Mouse (Mus musculus): Measurements from ENCODE around the gene Mpp6.

Mpp6 gene

DNA sequence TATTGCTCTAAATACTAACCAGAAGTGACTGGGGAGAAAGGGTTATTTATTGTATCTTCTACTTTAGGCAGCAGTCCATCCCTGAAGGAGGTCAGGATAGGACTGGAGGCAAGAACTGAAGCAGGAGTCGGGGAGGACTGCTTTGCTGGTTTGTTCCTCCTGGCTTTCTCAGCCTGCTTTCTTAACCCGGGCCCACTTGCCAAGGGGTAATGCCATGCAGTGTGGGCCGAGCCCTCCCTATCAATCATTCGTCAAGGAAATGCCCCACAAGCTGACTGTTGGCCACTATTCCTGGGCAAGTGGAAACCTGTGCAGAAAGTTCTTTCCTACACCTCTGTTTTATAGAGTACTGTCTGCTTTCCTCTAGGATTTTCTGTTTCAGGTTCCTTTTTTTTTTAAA, 39.3 kb downstream of the Mpp6 start:
- DNase-seq (ENCODE audit: low spot score in 2 of 2) = no peak

DNA sequence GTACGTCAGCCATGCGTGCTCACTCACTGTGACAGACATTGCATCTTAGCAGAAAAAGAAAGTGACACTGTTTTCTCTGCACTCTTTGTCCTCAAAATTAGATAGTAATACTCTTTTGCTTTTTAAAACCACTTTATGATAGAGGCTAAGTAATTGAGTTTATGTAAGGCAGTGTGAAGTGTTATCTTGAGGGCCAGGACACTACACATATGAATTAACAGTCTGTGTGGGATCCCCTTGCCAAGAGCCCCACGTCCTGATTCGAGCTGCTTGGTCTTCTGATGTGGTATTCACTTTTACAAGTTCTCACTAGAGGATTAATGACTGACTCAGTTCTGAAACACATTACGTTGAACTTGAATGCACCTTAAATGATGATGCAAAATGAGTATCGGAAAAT, 49.8 kb downstream of the Mpp6 start:
- DNase-seq (ENCODE audit: low spot score in 2 of 2) = no peak

DNA sequence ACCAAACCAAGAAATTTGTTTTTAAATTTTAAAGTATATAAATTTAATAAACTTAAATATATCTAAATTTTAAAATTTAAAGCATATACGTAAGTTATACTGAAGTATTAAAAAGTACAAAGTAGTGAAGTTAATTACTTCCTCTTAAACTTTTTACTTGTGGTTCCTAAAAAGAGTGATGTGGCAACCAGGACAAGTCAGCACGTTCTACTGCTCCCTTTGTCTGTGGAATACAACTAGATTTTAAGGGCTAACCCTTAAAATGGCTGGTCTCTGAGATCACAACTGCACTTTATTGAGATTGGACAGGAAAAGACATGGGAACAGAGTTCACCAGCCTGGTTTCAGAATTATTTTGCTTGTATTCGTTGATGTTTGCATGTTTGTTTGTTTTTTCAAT, 53.0 kb downstream of the Mpp6 start:
- no peak for DNase-seq (ENCODE audit: low spot score in 2 of 2)

DNA sequence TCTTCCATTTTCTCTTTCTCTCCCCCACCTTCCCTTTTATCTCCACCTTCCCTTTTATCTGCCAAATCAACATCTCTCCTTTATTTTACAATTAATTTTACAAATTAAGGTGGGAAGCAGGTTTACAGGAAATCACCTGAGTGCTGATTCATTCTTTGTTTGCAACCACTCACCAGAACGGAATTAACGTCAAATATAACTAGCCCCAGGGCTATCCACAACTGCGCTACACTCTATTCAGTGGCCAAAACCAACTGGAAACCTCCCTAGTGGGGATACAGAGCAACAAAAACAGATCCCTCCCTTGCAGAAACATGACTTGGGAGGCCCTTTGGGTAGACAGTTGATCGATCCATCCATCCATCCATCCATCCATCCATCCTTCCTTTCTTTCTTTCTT, 58.8 kb downstream of the Mpp6 start:
- no peak for DNase-seq (ENCODE audit: low spot score in 2 of 2)

DNA sequence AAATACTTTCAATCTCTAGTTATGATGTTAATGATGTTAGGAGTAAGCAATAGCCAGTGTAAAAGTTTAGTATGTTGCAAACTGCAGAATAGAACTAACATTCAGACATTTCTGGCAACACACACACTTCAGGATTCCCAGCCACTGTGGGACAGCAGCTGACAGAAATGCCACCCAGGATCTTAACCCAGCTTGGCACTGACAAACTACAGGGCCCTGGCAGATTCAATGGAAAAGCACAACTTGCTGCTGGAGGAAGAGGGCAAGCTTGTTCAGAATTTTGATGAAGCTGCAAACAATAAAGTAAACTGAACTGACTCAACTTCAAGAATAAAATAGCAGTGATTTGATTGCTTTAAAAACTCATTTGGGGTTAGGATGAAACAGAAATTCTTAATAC, 59.7 kb downstream of the Mpp6 start:
- DNase-seq (ENCODE audit: low spot score in 2 of 2) = no peak

DNA sequence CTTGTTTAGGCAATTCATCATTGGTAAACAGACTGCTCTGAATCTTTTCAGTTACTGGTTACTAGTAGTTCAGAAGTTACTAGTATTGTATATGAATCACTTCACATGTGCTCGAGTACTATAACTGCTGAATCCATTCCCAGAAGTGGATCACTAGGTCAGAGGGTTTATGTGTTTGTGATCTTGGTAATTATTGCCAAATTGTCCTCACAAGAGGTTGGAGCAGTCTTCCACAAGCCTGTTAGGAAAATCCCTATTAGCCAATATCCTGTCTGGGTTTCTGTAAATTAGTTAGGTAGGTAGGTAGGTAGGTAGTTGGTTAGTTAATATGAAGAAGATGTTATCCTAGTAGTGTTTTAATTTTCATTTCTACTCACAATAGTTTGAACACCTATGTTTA, 65.7 kb downstream of the Mpp6 start:
- no peak for DNase-seq (ENCODE audit: low spot score in 2 of 2)

DNA sequence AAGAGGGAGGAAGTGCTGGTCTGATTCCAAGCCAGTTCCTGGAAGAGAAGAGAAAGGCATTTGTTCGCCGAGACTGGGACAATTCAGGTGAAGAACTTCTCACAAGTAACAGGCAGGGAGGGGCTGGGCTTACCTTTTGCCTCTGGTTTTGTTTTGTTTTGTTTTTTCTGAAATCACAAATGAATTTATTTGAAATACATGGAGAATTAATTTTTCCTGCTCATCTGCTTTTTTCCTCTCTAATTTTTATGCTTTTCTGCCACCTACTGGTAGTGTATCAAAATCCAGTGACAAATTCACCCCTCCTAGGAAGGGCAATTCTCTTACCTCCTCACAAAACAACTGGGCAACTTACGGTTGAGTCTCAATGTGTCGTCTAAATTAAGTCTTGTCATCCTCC, 70.1 kb downstream of the Mpp6 start:
- no peak for DNase-seq (ENCODE audit: low spot score in 2 of 2)

DNA sequence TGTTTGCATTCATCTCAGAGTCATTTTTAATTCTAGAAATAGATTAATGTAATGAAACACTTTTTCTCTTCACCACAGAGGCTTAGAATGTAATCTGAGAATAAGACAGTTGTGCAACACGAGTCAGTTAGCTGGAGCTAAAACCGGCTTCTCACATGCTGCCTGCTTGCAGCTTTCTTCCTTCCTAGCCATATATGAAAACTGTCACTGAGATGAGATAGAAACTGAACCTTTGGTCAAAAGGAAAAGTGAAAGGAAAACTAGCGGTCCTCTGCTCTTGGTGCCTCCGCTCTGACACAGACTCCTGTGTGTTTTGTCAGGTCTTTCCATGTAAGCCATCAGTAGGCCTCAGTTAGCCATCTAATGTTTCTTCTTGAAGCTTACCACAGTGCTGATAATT, 77.9 kb downstream of the Mpp6 start:
- DNase-seq (ENCODE audit: low spot score in 2 of 2) = no peak

DNA sequence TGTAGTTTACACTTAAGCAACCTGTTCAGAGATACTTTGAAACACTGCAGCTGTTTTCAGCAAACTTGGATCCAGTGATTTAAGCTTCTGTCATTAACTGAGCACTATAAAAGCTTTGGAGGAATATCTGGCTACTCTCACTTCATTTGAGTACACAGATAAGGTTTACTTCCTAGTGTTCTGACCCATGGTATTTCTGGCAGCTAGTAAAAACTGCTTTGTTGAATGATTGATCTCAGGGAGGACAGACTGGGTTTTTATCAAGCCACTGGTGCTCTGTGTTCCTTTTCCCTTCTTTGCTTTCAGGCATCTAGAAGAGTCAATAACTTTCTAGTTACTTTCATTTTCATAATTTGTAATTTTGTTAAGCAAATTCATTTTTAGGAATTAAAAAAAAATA, 79.3 kb downstream of the Mpp6 start:
- no peak for DNase-seq (ENCODE audit: low spot score in 2 of 2)

DNA sequence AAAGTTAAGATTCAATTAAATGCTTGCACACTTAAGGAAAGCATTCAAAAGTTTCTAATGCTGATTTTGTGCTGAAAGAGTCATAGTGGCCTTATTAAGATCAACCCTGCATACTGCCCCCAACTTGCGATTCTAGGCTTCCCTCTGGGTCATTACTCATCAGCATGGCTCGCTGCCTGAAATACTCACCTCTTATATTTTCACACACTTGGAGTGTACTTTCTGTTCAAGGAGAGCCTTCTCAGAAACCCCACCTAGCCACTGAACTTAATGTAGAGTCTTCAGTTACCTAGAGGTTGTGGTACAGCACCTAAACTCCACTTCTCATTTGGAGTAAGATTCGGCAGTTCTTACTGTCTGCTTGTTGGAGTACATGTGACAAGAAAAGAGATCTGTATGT, 81.6 kb downstream of the Mpp6 start:
- DNase-seq (ENCODE audit: low spot score in 2 of 2) = no peak

DNA sequence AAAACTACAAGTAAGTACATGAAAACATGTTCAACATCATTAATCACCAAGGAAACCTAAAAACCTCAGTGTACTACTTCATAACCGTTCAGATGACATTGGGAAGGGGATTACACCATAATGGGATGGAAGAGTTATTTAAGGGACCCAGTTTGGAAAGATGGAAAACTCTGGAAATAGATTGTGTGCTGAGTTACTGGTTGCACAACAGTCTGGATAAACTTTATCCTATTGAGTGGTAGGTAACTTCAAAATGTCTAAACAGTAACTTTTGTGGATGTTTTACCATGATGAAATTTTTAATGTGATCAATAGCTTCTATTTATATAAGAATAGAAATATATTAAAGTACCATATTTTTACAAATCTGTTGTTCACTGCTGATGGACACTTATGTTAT, 82.1 kb downstream of the Mpp6 start:
- DNase-seq (ENCODE audit: low spot score in 2 of 2) = no peak

DNA sequence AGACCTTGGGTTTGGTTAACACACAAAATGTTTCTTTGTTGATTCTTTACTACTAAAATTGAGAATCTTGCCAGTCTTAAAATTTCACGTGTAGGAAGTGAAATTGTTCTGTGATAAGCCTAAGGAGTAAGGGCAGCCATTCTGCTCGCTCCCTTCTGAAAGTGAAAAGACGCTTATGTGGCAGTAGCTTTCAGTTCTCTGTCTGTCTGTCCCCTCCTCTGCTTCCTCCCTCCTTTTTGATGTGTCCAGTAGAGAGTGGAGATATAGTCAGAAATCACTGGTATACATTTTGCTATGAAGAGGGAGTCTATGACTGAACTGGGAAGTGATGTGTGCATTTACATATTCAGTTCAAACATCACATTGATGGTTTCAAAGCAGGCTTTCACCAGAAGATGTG, 82.8 kb downstream of the Mpp6 start:
- no peak for DNase-seq (ENCODE audit: low spot score in 2 of 2)

DNA sequence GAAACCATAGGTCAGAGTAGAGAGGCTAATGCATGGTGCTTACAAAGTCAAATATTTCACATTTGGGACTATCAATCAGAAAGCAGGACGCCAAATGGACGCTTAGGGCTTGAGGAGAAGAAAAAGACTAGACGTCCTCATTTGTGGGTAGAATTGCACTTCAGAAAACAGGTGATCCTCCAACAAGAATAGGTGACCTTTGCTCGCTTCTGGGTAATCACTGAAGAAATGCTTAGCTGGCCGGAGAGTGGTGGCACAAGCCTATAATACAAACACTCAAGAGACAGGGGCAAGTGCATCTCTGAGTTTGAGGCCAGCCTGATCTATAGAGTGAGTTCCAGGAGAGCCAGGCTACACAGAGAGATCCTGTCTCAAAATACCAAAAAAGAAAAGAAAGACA, 83.8 kb downstream of the Mpp6 start:
- no peak for DNase-seq (ENCODE audit: low spot score in 2 of 2)

DNA sequence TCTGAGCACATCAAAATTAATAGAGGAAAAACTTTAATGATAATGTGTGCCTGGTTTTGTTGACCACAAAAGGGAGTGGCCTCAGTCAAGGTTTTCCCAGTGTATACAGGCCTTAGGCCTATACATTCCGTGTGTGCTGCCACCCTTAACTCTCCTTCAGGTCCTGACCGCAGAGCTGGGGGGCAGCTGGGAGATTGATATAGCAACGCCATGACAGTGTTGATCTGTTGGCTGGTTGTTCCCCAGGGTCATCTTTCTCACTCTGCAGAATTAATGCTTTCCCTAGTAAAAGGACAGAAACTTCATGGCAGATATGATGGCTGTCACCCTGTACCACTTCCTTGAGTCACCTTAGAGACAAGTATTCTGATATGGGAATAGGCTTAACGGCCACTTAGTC, 94.3 kb downstream of the Mpp6 start:
- DNase-seq (ENCODE audit: low spot score in 2 of 2) = no peak

DNA sequence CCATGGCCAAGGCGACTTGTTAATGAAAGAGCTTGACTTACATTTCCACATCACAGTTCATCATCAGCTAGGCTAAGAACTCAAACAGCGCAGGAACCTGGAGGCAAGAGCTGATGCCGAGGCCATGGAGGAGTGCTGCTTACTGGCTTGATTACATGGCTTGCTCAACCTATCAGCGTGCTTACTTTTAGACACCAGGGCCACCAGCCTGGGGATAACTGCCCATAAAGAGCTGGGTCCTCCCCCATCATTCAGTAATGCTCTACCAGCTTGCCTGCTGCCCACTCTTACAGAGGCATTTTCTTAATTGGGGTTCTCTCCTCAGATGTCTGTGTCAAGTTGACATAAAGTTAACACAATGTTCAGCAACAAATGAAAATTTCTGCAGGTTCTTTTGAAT, 95.1 kb downstream of the Mpp6 start:
- DNase-seq (ENCODE audit: low spot score in 2 of 2) = no peak

DNA sequence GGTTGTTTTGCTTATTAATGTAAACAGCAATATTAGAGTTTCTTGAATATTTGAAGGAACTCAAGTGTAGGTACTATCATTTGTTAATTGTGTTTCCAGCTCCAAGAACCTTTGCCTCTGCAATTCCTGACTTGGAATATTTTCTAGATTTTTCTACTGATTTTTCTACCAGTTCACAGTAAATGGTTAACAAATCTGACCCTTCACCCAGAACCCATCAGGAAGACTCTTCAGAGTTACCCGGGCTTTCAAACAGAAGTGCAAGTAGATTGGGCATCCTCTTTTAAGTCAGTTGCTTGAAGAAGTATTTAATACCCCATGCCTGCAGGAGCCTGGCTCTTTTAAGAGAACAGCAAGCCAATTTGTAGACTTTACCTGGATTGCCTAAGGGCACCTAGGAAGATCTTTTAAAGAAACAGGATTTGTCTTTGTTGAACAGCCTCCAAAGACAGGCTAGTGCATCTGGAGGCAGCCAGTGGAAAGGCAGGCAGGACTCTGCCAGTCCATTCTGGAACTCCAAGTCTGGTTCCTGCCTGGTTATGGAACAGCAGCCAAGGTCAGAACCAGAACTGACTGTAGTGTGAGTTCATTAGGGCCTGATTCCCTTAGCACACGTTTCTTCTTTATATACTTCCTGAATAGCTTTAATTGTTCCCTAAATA, 104.8 kb downstream of the Mpp6 start:
- no peak for DNase-seq (ENCODE audit: low spot score in 2 of 2)

DNA sequence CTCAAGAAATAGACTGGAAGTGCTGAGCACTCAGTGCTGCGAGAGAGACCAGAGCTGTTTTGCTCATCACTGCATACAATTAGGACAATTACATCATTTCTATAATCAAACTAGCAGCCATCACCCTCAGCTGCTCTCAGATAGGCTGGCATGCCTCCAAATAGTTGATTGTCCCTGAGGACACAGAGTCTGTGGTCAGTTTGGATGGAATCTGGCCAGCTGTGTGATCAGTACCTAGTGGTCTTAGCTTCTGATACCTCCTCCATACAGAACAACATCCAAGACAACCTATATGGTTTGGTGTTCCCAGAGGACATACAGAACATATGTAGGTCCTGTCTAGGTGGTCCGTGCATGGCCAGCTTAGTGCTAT, 105.3 kb downstream of the Mpp6 start:
- no peak for DNase-seq (ENCODE audit: low spot score in 2 of 2)

DNA sequence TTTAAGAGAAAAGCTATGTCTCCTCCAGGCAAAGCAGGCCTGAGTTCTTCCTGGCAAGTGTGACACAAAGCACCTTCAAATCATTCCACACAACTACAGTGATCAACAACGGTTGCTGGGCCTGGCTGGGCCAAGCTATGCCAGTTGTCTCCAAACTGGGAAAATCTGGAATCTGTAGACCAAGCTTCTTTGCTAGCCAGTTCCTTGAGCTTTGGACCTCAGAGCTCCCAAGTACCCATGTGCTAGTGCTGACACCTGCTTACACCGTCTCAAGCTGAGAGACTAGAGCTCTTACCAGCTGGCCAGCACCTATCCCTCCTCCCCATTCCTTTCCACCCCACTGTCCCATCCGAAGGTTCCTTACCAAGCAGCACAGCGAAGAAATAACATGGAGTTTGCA, 105.9 kb downstream of the Mpp6 start:
- no peak for DNase-seq (ENCODE audit: low spot score in 2 of 2)

DNA sequence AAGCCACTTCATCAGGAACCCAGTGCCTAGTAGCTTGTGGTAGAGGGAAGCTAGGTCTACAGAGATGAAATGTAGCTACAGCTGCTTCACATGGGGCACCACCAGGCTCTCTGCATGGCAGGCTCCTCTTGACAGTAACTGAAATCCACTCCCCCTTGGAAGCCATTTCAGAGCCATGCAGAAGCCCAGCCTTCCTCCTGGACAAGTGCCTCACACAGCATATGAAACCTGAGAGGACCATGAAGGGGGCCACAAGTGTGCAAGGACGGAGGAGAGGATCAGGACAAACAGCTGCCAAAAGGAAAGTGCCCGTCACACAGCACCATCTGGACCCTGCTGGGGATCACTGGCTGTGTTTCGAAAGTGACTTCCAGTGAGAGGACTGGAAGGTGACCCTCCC, 108.6 kb downstream of the Mpp6 start:
- no peak for DNase-seq (ENCODE audit: low spot score in 2 of 2)

DNA sequence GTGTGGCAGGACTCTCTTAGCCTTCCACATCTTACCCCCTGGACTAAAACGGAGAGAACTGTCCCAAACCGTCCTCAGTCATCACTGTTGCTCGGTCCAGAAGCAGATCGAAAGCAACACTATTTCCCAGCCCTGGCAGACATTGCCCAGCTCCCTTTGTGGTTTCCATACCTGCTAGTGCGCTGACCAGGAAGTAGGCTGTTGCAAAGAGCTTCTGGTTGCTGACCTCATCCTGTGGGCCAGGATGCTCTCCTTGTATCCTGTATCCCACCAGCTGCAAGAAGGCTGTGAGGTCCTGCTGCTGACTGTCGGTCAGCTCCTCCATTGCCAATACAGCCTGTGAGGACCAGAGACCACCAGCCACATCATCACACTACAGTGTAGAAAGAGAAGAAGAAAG, 109.0 kb downstream of the Mpp6 start:
- no peak for DNase-seq (ENCODE audit: low spot score in 2 of 2)

DNA sequence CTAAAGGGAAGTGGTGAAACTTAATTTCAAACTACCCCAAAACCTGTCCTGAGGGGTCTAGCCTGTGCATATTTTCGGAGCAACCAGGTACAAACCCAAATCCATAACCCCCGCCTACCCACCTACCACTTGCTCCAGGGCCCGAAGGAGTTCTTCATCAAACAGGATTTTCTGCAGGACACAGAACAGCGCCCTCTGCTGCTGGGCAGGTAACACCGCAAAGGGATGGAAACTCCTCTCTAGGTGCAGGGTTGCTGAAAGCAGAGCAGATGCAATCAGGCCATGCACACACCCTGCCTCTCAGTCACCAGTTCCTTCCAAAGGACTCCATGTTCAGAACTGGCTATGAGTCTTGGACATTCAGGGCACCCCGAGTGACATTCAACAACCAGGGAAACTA, 110.8 kb downstream of the Mpp6 start:
- DNase-seq (ENCODE audit: low spot score in 2 of 2) = no peak

DNA sequence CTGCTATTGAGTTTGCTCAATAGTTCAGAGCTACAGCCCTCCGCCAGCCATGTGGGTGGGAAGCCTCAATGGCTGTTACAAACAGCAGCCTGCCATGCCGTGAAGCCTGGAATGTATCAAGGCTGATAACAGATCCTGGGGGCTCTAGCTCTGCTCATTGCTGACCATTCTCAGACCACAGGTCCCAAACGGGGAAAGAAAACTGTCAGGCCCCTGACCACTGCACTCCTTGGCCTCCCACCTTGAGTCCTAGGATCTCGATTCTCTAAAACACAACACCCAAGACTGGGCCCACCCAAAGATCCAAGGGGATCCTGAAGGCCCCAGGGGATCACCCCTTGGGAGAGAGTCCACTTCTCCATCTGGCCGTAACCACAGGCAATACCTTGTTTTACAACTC, 112.3 kb downstream of the Mpp6 start:
- no peak for DNase-seq (ENCODE audit: low spot score in 2 of 2)

DNA sequence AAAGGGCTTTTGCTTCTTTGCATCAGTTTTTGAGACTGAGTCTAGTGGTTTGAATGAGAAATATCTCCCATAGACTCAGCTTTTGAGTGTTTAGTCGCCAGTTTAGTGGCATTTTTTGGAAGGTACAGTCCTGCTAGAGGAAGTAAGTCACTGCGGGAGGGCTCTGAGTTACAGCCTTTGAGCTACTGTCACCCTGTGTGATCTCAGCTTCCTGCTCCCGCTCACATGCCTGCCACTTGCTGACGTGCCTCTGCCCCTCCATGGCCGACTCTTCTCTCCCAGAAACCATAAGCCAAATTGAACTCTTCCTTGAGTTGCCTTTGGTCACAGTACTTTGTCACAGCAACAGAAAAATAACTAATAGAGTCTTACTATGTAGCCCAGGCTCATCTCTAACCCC, 112.9 kb downstream of the Mpp6 start:
- no peak for DNase-seq (ENCODE audit: low spot score in 2 of 2)

DNA sequence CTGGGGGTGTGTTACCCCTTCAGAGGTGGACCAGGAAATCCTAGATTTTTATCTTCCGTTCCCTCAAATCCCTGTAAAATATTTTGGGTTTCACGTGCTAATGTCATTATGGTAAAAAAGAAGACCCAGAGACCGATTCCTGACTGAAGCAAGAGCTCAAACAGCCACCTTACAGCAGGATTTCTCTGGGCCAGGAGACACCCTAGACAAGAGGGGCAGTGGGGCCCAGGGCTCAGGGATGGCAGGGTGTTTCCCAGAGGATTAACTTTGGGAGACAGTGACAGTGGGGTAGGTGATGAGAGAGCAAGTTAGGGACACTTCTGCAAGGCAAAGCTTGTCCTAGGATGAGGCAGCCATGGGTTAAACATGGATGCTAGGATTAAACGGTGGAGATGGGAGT, 113.6 kb downstream of the Mpp6 start:
- no peak for DNase-seq (ENCODE audit: low spot score in 2 of 2)

DNA sequence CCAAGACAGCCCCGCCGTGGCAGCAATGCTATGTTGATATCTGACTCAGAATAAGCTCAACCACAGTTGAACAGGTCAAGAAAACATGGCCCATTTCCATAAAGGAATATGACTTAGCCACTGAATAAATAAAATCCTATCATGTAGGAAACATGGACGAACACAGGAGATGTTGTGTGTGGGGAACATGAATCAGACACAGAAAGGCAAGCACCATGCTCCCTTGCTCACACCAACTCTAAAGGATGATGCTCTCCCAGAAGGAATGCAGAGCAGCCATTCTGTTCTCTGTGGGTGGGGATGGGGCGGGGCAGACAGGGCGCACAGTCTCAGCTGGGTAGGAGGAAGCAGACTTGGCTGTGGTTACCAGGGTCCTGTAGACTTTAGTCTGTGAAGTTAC, 115.2 kb downstream of the Mpp6 start:
- DNase-seq (ENCODE audit: low spot score in 2 of 2) = no peak

Measured in frontal cortex, postnatal 25 days (tissue).